Mouse (Mus musculus): ENCODE measurements around the gene Angptl6. TPM values are rescaled to one million over a fixed set of nuclear protein-coding genes. Genes with fewer than 3 reads are reported as not detected.

The Angptl6 gene
- total RNA-seq, 1 experiment from 2014 or later, result 0.50 TPM

- ATAC-seq (replicated peaks; ENCODE audit: low read depth, poor library complexity, severe bottlenecking), result peak; percentile 92
Observed at GRCm38 (mm10) chr9:20887704-20888385, 8.3 kb upstream of the Angptl6 start, which contains the start of gene Ppan. TSS of gene Ppan (plus strand) at chr9:20888175.

GRCm38 (mm10) chr9:20887191-20887590 is 7.7 kb upstream of the Angptl6 start:
- ATAC-seq (replicated peaks; ENCODE audit: low read depth, poor library complexity, severe bottlenecking), result no peak

- no peak for ATAC-seq (replicated peaks; ENCODE audit: low read depth, poor library complexity, severe bottlenecking)
Observed at GRCm38 (mm10) chr9:20886563-20886962, 7.0 kb upstream of the Angptl6 start.

- ATAC-seq (replicated peaks; ENCODE audit: low read depth, poor library complexity, severe bottlenecking), result no peak
Observed at GRCm38 (mm10) chr9:20878710-20879065, 839 bp downstream of the Angptl6 start.

GRCm38 (mm10) chr9:20878041-20878709 is 1.4 kb downstream of the Angptl6 start:
- peak; percentile 81 for ATAC-seq (replicated peaks; ENCODE audit: low read depth, poor library complexity, severe bottlenecking)

GRCm38 (mm10) chr9:20877118-20878040 is 2.1 kb downstream of the Angptl6 start:
- no peak for ATAC-seq (replicated peaks; ENCODE audit: low read depth, poor library complexity, severe bottlenecking)

GRCm38 (mm10) chr9:20876318-20877117 is 3.0 kb downstream of the Angptl6 start:
- no peak for ATAC-seq (replicated peaks; ENCODE audit: low read depth, poor library complexity, severe bottlenecking)

GRCm38 (mm10) chr9:20875021-20875790 is 4.3 kb downstream of the Angptl6 start:
- no peak for ATAC-seq (replicated peaks; ENCODE audit: low read depth, poor library complexity, severe bottlenecking)

GRCm38 (mm10) chr9:20873521-20873920 is 6.0 kb downstream of the Angptl6 start:
- no peak for ATAC-seq (replicated peaks; ENCODE audit: low read depth, poor library complexity, severe bottlenecking)

- no peak for ATAC-seq (replicated peaks; ENCODE audit: low read depth, poor library complexity, severe bottlenecking)
Observed at GRCm38 (mm10) chr9:20872991-20873390, 6.5 kb downstream of the Angptl6 start.

GRCm38 (mm10) chr9:20870211-20871173 is 9.0 kb downstream of the Angptl6 start:
- no peak for ATAC-seq (replicated peaks; ENCODE audit: low read depth, poor library complexity, severe bottlenecking)

GRCm38 (mm10) chr9:20869246-20869645 is 10.3 kb downstream of the Angptl6 start:
- ATAC-seq (replicated peaks; ENCODE audit: low read depth, poor library complexity, severe bottlenecking), result peak; percentile 58

- ATAC-seq (replicated peaks; ENCODE audit: low read depth, poor library complexity, severe bottlenecking), result peak; percentile 59
Observed at GRCm38 (mm10) chr9:20868448-20869001, 11.0 kb downstream of the Angptl6 start, which contains the start of gene A230050P20Rik. TSS of gene A230050P20Rik (plus strand) at chr9:20868642.

GRCm38 (mm10) chr9:20866879-20867278 is 12.6 kb downstream of the Angptl6 start:
- ATAC-seq (replicated peaks; ENCODE audit: low read depth, poor library complexity, severe bottlenecking), result no peak

GRCm38 (mm10) chr9:20862225-20862624 is 17.3 kb downstream of the Angptl6 start:
- no peak for ATAC-seq (replicated peaks; ENCODE audit: low read depth, poor library complexity, severe bottlenecking)

GRCm38 (mm10) chr9:20861821-20862220 is 17.7 kb downstream of the Angptl6 start:
- peak; percentile 31; the same call in 1 of the 2 replicates for ATAC-seq (replicated peaks; ENCODE audit: low read depth, poor library complexity, severe bottlenecking)

- no peak for ATAC-seq (replicated peaks; ENCODE audit: low read depth, poor library complexity, severe bottlenecking)
Observed at GRCm38 (mm10) chr9:20859926-20860325, 19.6 kb downstream of the Angptl6 start.

GRCm38 (mm10) chr9:20857131-20857530 is 22.4 kb downstream of the Angptl6 start:
- ATAC-seq (replicated peaks; ENCODE audit: low read depth, poor library complexity, severe bottlenecking), result peak; percentile 97
